Mouse (Mus musculus) G1E (cell line): ENCODE results near the gene LTO1. TPM values are rescaled to one million over a fixed set of nuclear protein-coding genes. Genes with fewer than 3 reads are reported as not detected.

Source experiments
- ATAC-seq: 2 replicates; pipeline ENCODE4 v1.8.0; 2016; ENCODE audit warnings: mild to moderate bottlenecking; ENCODE audit not compliant: insufficient number of reproducible peaks, poor library complexity, low FRiP score, severe bottlenecking; ENCODE audit errors: extremely low read depth
- DNase-seq: peaks from one replicate; pipeline ENCODE4 v3.0.0; 2012; ENCODE audit warnings: low spot score
- H3K27me3 ChIP-seq: 2 replicates; pipeline ENCODE4 v1.6.1; 2012; ENCODE audit warnings: mild to moderate bottlenecking, low read length, inconsistent platforms; ENCODE audit not compliant: insufficient read depth
- H3K36me3 ChIP-seq: replicated peaks from 2 replicates; pipeline ENCODE3; 2012; ENCODE audit warnings: mild to moderate bottlenecking, inconsistent platforms
- H3K4me1 ChIP-seq: 2 replicates; pipeline ENCODE4 v1.6.1; 2012; ENCODE audit warnings: low read depth, low read length, inconsistent platforms, mixed read lengths; ENCODE audit not compliant: insufficient read depth
- H3K4me3 ChIP-seq: 2 replicates; pipeline ENCODE4 v1.5.1; 2012; ENCODE audit warnings: low read depth, mild to moderate bottlenecking, inconsistent platforms, low read length, moderate library complexity, mixed read lengths
- H3K9me3 ChIP-seq: replicated peaks from 2 replicates; pipeline ENCODE4 v1.6.1; 2012; ENCODE audit warnings: inconsistent platforms
- CTCF ChIP-seq: IDR thresholded peaks from 2 replicates; pipeline ENCODE4 v1.5.1; 2012; ENCODE audit warnings: low read depth, low read length, inconsistent platforms, mixed read lengths
- GATA1 ChIP-seq: IDR thresholded peaks from 2 replicates; pipeline ENCODE4 v1.6.1; 2012; ENCODE audit warnings: borderline replicate concordance, low read length, inconsistent platforms, mixed read lengths
- GATA2 ChIP-seq: IDR thresholded peaks from 2 replicates; pipeline ENCODE4 v1.6.1; 2012; ENCODE audit warnings: low read depth, low read length, inconsistent platforms, borderline replicate concordance
- POLR2AphosphoS5 ChIP-seq: IDR thresholded peaks from 2 replicates; pipeline ENCODE4 v1.6.1; 2012; ENCODE audit warnings: low read depth, low read length, inconsistent platforms; ENCODE audit not compliant: insufficient replicate concordance
- TAL1 ChIP-seq: conservative IDR thresholded peaks from 2 replicates; pipeline ENCODE4 v1.6.1; 2012; ENCODE audit warnings: low read depth, low read length, inconsistent platforms, mixed read lengths
- polyA plus RNA-seq: library from polyadenylated mRNA; stranded (reverse); fragments of >175 nt; gene quantifications from 2 replicates; pipeline ENCODE4 v1.2.3, GENCODE M21; 2012
- total RNA-seq, 2 experiments: library from RNA; stranded (forward) in 1 of 2; stranded (reverse) in 1 of 2; fragments of 200-1000 nt in 1 of 2; fragments of >200 nt in 1 of 2; fragmentation: Nextera tagmentation in 1 of 2; gene quantifications; 2 replicates each; pipeline ENCODE4 v1.2.3; 2014 to 2017

The LTO1 gene
- total and polyA plus RNA-seq, 3 experiments = 13.7 to 34.0 (median 27.9) TPM

DNA sequence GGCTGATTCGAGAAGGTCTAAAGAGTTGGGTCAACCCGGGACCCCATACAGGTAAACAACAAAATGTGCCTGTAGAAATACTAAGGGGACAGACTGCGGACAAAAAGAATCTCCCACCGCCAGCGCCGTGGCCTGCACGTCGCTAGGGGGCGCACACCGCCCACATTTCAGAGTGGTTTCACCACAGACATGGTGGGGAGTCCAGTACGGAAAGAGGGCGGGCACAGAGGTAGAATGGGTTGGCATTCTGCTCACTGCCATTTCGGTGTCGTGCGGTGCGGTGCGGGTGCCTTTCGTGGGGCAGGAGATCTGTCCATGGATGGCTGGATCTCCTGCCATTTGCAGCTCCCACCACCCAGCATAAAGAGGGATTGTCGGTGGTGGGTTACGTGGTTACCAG lies 22.6 kb downstream of the LTO1 start:
- H3K27me3 ChIP-seq = peaks cover 88% of the 10 kb centered on the region
- peaks cover 14% of the 10 kb centered on the region for H3K4me1 ChIP-seq
- DNase-seq (peak; percentile 45), ATAC-seq (peak; percentile 52)
- H3K36me3 ChIP-seq = no peaks in the 10 kb centered on the region
- peak overlapping the region; percentile 34 for H3K4me3 ChIP-seq
- TF ChIP-seq TAL1 = no peak
- no peak for TF ChIP-seq GATA1
- TF ChIP-seq GATA2 = no peak
- no peak for TF ChIP-seq POLR2AphosphoS5
- TF ChIP-seq CTCF = peak; percentile 66
- H3K9me3 ChIP-seq = no peaks in the 10 kb centered on the region

GRCm38 (mm10) chr7:144937899-144938517 lies 23.1 kb downstream of the LTO1 start:
- ATAC-seq (no peak), DNase-seq (no peak)
- Histone ChIP-seq H3K36me3 (no peaks in the 10 kb centered on the region), H3K4me1 (peaks cover 14% of the 10 kb centered on the region), H3K9me3 (no peaks in the 10 kb centered on the region), H3K27me3 (peaks cover 93% of the 10 kb centered on the region), H3K4me3 (peak overlapping the region; percentile 34)
- TF ChIP-seq CTCF = no peak
- TF ChIP-seq GATA2 = no peak
- no peak for TF ChIP-seq GATA1
- TF ChIP-seq TAL1 = no peak

DNA sequence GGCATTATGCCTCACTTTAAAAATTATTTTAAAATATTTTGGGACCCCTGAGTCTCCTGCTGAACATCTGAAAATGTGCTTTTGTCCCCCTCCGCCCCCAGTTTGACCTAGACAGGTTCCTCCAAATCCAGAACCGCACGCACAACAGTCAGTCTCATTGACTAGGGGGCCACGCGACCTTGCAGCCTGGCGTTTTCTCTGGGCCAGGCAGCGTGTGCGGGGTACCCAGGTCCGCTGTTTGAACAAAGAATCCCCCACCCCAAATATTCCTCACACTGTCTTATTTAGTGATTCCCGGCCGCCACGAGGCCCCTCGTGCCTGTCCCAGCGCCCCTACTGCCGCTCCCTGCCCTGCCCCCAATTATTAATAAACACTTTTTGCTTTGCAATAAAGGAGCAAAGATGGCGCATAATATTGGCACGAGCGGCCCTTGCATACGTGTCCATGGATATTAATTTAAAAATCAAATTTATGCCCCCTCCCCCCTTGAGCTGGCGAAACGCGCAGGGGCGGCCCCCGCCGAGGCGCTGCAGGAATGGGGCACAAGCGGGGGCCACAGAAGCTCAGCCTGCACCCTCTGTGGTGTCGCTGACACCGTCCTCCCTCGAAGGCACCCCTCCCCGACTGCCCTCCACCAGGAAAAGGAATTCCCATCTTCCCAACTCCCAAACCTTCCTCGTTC lies 23.9 kb downstream of the LTO1 start:
- TF ChIP-seq GATA2 (no peak), POLR2AphosphoS5 (no peak), GATA1 (no peak), CTCF (no peak), TAL1 (no peak)
- Histone ChIP-seq H3K4me1 (peaks cover 14% of the 10 kb centered on the region), H3K9me3 (no peaks in the 10 kb centered on the region), H3K36me3 (no peaks in the 10 kb centered on the region), H3K4me3 (no peak overlapping the region), H3K27me3 (peaks cover 91% of the 10 kb centered on the region)
- ATAC-seq (no peak), DNase-seq (no peak)

- DNase-seq = no peak
- Histone ChIP-seq H3K27me3 (peaks cover 84% of the 10 kb centered on the region), H3K4me3 (no peak within 1 kb of the TSS), H3K9me3 (no peaks in the 10 kb centered on the region), H3K4me1 (peaks cover 14% of the 10 kb centered on the region), H3K36me3 (no peaks in the 10 kb centered on the region)
- TF ChIP-seq POLR2AphosphoS5 = no peak
- no peak for TF ChIP-seq TAL1
- TF ChIP-seq GATA1 = no peak
- TF ChIP-seq GATA2 = no peak
- no peak for TF ChIP-seq CTCF
- no peak for ATAC-seq
Measured at GRCm38 (mm10) chr7:144939344-144940002, 24.6 kb downstream of the LTO1 start, which contains the start of gene Ccnd1. Ccnd1 (minus strand) TSS chr7:144939925.

GRCm38 (mm10) chr7:144940003-144940571 lies 25.2 kb downstream of the LTO1 start:
- ATAC-seq (no peak), DNase-seq (no peak)
- Histone ChIP-seq H3K36me3 (no peaks in the 10 kb centered on the region), H3K9me3 (no peaks in the 10 kb centered on the region), H3K27me3 (peaks cover 79% of the 10 kb centered on the region), H3K4me1 (peaks cover 14% of the 10 kb centered on the region), H3K4me3 (no peak overlapping the region)
- TF ChIP-seq CTCF (no peak), GATA1 (no peak), GATA2 (no peak), POLR2AphosphoS5 (no peak)

DNA sequence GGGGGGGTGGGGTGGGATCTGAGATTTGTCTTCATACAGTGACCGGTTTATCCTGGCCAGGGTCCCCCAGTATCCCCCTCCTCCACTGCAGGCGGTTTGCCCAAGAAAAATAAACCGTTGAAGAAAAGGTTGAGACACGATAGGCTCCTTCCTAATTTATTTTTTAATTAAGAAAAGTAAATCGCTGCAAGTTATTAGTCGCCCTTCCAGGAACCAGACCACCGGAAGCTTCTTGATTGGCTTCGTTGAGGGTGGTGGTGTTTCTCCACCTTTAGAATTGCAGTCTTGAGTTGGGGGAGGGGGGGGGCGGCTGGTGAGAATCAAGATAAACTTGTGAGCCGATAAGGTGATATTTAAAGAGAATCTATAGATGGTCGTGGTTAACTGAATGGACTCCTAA lies 25.7 kb downstream of the LTO1 start:
- TF ChIP-seq CTCF (no peak), TAL1 (no peak), POLR2AphosphoS5 (no peak), GATA1 (no peak), GATA2 (no peak)
- Histone ChIP-seq H3K27me3 (peaks cover 74% of the 10 kb centered on the region), H3K4me1 (peaks cover 14% of the 10 kb centered on the region), H3K4me3 (no peak overlapping the region), H3K36me3 (no peaks in the 10 kb centered on the region), H3K9me3 (no peaks in the 10 kb centered on the region)
- ATAC-seq (no peak), DNase-seq (no peak)
